Comparison of ENCODE assay signal across 8 mouse cellular contexts in the genomic region with DNA sequence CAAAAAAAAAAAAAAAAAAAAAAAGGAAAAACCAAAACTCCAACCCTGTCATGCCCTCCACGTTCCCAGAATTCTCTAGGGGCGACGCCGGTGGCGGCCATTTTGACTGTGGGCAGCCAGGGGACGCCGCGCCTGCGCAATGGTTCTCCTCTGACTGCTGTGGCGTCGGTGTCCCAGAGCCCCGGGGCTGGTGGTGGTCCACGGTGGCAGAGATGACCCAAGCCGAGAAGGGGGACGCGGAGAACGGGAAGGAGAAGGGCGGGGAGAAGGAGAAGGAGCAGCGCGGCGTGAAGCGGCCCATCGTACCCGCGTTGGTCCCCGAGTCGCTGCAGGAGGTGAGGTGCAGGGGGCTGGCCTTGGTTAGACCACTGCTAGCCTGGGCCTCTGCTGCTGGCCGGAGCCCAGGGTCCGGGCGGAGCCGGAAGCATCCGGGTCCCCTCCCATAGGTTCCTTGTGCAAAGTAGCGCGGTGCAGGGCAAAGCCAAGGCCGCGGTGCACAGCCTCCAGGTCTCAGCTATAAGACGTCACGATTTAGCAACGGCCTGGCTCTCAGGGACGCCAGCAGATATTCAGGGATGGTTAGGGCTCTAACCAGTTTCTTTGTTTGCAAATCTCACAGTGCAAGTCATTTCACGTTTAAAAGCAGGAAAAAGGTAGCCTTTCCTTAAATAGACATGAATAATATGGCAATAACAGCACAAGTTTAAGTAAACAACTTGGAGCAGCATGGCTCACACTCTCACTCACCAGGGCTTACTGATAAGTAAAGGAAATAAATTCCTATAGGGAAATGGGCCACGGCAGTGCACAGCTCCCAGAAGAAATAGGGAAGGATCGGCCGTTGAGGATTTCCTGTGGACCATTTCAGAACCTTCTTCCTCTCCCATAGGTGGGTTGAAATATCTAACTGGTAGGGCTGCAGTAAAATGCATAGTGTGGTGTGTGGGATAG. TPM values are rescaled to one million over a fixed set of nuclear protein-coding genes. Genes with fewer than 3 reads are reported as not detected.
DNase-seq lines count a peak whose midpoint lies in the region; ATAC-seq and TF ChIP-seq lines count a peak whose summit lies in the region.

A gene (plus strand): TSS at position 84 of the 951 bp plus-strand sequence.

- peak within 1 kb of the TSS; percentile 71 for H3K4me2 ChIP-seq in hindbrain, embryonic 14.5 days (replicated peaks)

- peaks cover 59% of the 10 kb centered on the region for H3K36me3 ChIP-seq in hindbrain, embryonic 14.5 days (replicated peaks; ENCODE audit: control insufficient read depth, insufficient read depth)

- H3K9ac ChIP-seq in hindbrain, embryonic 14.5 days, result peak within 1 kb of the TSS; percentile 83

- peak; percentile 96 for ATAC-seq in Patski
- peak; percentile 94 for ATAC-seq in hindbrain, embryonic 14.5 days (ENCODE audit: low FRiP score)

- H3K27ac ChIP-seq in hindbrain, embryonic 14.5 days, result peak within 1 kb of the TSS; percentile 89

- in situ Hi-C loops in Patski (cut with MboI; ENCODE audit: low pct_unique_long_range_greater_than_20kb), result loop anchor here (25.0 kb wide), 1 partner anchor 684 kb away; a partner anchor contains a TSS

- CTCF ChIA-PET in Patski (lab: Charles Lee), result interaction anchor here (1.0 to 1.8 kb wide), 2 partner anchors 12 to 481 kb away, joined by 3 to 4 read pairs; no protein-coding TSS in a partner anchor

- H3K9me3 ChIP-seq in hindbrain, embryonic 14.5 days (ENCODE audit: control insufficient read depth, low read length), result no peaks in the 10 kb centered on the region

- TF ChIP-seq CTCF in Patski (IDR thresholded peaks at IDR 0.05), result no peak

- no peaks in the 10 kb centered on the region for H3K27me3 ChIP-seq in Patski
- no peaks in the 10 kb centered on the region for H3K27me3 ChIP-seq in hindbrain, embryonic 14.5 days (ENCODE audit: control insufficient read depth, insufficient read depth, low read length)

- POLR2A ChIA-PET in Patski (lab: Charles Lee), result interaction anchor here (0.5 to 1.2 kb wide), 7 partner anchors 9 to 1994 kb away, joined by 3 to 7 read pairs (median 3); no protein-coding TSS in a partner anchor

- H3K4me3 ChIP-seq in hindbrain, embryonic 14.5 days (replicated peaks; ENCODE audit: low read length), result peak within 1 kb of the TSS; percentile 68

- 3% methylated on average over 44 of the region's 44 CpGs for WGBS in hindbrain, embryonic 14.5 days

- peaks cover 10% of the 10 kb centered on the region for H3K4me1 ChIP-seq in hindbrain, embryonic 14.5 days (replicated peaks; ENCODE audit: control insufficient read depth, insufficient read depth, low read length)

- no peak for DNase-seq in Patski (ENCODE audit: low read depth, low spot score)
- peak; percentile 97 to 98 for DNase-seq in cerebellum, postnatal 14 days
- peak; percentile 80 to 89 for DNase-seq in frontal cortex, postnatal 25 days (ENCODE audit: low spot score in 2 of 2)
- DNase-seq in hindbrain, embryonic 14.5 days (ENCODE audit: low spot score), result peak; percentile 90
- peak; percentile 93 for DNase-seq in layer of hippocampus, postnatal 36 days
- peak; percentile 93 for DNase-seq in lung, postnatal 36 days
- peak; percentile 94 for DNase-seq in retina, postnatal 1 day
- DNase-seq in urinary bladder, adult 18-20 months (ENCODE audit: low spot score in 2 of 2), result peak; percentile 92 to 98

RNA-seq across cellular contexts. Expression of the gene that starts here (rescaled TPM):
- polyA plus RNA-seq in Patski (2021), result 63.4 TPM
- polyA plus RNA-seq in hindbrain, embryonic 14.5 days (2014; fragmentation: Nextera tagmentation; extraction: Ambion mirVana), result 60.0 and 61.6 TPM in 2 replicates
- total RNA-seq in layer of hippocampus, postnatal 36 days (2021), result 10 to 100 TPM; 74.0 to 80.7 TPM
